Mouse (Mus musculus) heart, postnatal 0 days (tissue): ENCODE measurements around the gene Mtif3. TPM values are rescaled to one million over a fixed set of nuclear protein-coding genes. Genes with fewer than 3 reads are reported as not detected.

Source experiments
- ATAC-seq: fragments of 200-750 bp; cut with Nextera tagmentation; 2 replicates; pipeline ENCODE4 v1.8.0; 2017; ENCODE audit warnings: low read depth, moderate number of reproducible peaks, moderate library complexity; ENCODE audit not compliant: insufficient read depth
- DNase-seq: peaks from one replicate; pipeline ENCODE4 v3.0.0-alpha.2; 2016; ENCODE audit warnings: low spot score
- H3K27ac ChIP-seq: fragments of 300-500 bp; sonication (generic); 2 replicates; pipeline ENCODE4 v1.5.1; 2014; ENCODE audit warnings: low read depth, mild to moderate bottlenecking
- H3K27me3 ChIP-seq: fragments of 300-500 bp; sonication (generic); 2 replicates; pipeline ENCODE4 v1.6.1; 2014; ENCODE audit warnings: low read length, mixed read lengths; ENCODE audit not compliant: control insufficient read depth, insufficient read depth
- H3K36me3 ChIP-seq: fragments of 300-500 bp; sonication (generic); replicated peaks from 2 replicates; pipeline ENCODE4 v1.6.1; 2014; ENCODE audit warnings: low read length, mixed read lengths; ENCODE audit not compliant: control insufficient read depth, insufficient read depth
- H3K4me1 ChIP-seq: fragments of 300-500 bp; sonication (generic); 2 replicates; pipeline ENCODE4 v1.6.1; 2014; ENCODE audit warnings: antibody characterized with exemption; ENCODE audit not compliant: control insufficient read depth, insufficient read depth
- H3K4me2 ChIP-seq: fragments of 300-500 bp; sonication (generic); 2 replicates; pipeline ENCODE4 v1.6.1; 2014; ENCODE audit warnings: low read depth, mild to moderate bottlenecking, low read length, moderate library complexity
- H3K4me3 ChIP-seq: fragments of 300-500 bp; sonication (generic); 2 replicates; pipeline ENCODE4 v1.5.1; 2014; ENCODE audit warnings: low read depth, low read length
- H3K9ac ChIP-seq: fragments of 300-500 bp; sonication (generic); replicated peaks from 2 replicates; pipeline ENCODE4 v1.6.1; 2014; ENCODE audit warnings: low read depth, low read length, mixed read lengths
- H3K9me3 ChIP-seq: fragments of 300-500 bp; sonication (generic); replicated peaks from 2 replicates; pipeline ENCODE4 v1.6.1; 2016; ENCODE audit warnings: low read length; ENCODE audit not compliant: control insufficient read depth
- CTCF ChIP-seq: IDR thresholded peaks from 2 replicates; pipeline ENCODE4 v1.5.1; 2016; ENCODE audit warnings: antibody characterized with exemption, control low read depth, low read depth
- EP300 ChIP-seq: IDR thresholded peaks from 2 replicates; pipeline ENCODE4 v1.6.1; 2016; ENCODE audit warnings: antibody characterized with exemption, low read depth
- WGBS: fragments of 180-500 bp; shearing (Covaris S2); extraction: QIAGEN DNeasy Blood & Tissue Kit; methylation state at CpG from one replicate; pipeline ENCODE4 v1.1.7; 2014; 5-methylcytosine and 5-hydroxymethylcytosine counted together
- polyA plus RNA-seq: library from polyadenylated mRNA; unstranded; fragments of >200 nt; fragmentation: Nextera tagmentation; extraction: Ambion mirVana; gene quantifications from 2 replicates; pipeline ENCODE4 v1.2.1, GENCODE M21; 2015
- total RNA-seq: library from RNA; depleted of rRNA; stranded (reverse); fragments of >200 nt; gene quantifications from 2 replicates; pipeline ENCODE4 v1.2.3, GENCODE M21; 2014; ENCODE audit warnings: low replicate concordance

The Mtif3 gene
- total and polyA plus RNA-seq, 2 experiments from 2014 or later = 4.2 to 21.2 TPM

DNA sequence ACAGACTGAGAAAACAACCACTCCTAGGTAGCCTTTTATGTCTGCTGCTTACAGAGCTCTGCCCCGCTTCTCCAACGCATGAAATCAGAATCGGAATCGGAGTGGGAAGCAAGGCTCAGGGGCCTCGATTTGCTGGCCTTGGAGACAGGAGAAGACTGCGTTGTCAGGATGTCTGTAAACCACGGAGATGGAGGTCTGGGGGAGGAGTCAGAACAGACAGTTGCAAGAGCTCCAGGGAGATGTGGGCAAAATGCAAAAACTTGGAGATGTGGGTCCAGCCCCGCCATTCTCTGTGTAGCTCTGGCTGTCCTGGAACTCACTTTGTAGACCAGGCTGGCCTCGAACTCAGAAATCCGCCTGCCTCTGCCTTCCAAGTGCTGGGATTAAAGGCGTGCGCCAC lies 30.1 kb downstream of the Mtif3 start:
- WGBS = 80% methylated on average over 10 of the region's 12 CpGs
- ATAC-seq (no peak), DNase-seq (no peak)
- H3K4me1 ChIP-seq = no peaks in the 10 kb centered on the region
- H3K9me3 ChIP-seq = no peaks in the 10 kb centered on the region
- H3K4me2 ChIP-seq = no peak overlapping the region
- no peak overlapping the region for H3K27ac ChIP-seq
- no peak overlapping the region for H3K4me3 ChIP-seq
- H3K27me3 ChIP-seq = no peaks in the 10 kb centered on the region
- TF ChIP-seq CTCF (no peak), EP300 (no peak)
- no peaks in the 10 kb centered on the region for H3K36me3 ChIP-seq
- H3K9ac ChIP-seq = no peak overlapping the region

DNA sequence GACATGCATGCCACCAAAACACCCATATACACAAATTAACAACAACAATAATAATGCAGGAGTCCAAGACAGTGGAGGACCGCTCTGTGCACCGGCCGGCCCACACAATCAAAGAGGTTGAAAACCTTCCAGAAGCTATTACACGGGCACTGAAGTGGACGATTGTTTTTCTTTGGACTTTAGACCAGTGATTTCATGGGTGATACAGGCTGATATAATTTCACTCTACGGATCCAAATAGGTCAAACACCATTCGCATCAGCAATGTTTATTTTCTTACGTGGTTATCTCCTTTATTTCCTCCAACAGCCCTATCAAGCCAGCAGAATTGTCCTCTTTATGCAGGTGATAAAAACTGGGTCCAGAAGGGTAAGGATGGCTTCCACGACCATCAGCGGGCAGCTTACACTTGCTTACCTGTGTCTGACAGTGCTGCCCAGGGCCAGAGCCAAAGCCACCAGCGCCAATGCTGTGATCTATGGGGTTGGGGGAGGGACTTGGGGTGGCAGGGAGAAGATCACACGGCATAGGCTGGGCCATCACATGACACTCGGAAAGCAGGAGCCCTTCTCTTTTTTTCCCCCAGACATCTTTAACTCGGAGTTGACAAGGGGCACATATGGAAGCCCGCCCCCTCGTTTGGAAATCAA lies 31.6 kb downstream of the Mtif3 start:
- Histone ChIP-seq H3K9me3 (no peaks in the 10 kb centered on the region), H3K4me2 (no peak overlapping the region), H3K4me3 (no peak overlapping the region), H3K9ac (no peak overlapping the region), H3K36me3 (no peaks in the 10 kb centered on the region), H3K4me1 (no peaks in the 10 kb centered on the region), H3K27me3 (no peaks in the 10 kb centered on the region), H3K27ac (no peak overlapping the region)
- DNase-seq (no peak), ATAC-seq (no peak)
- WGBS = 64% methylated on average over 16 of the region's 16 CpGs
- TF ChIP-seq EP300 (no peak), CTCF (no peak)

- H3K9me3 ChIP-seq = no peaks in the 10 kb centered on the region
- no peak overlapping the region for H3K27ac ChIP-seq
- TF ChIP-seq EP300 (no peak), CTCF (no peak)
- no peak overlapping the region for H3K4me2 ChIP-seq
- no peaks in the 10 kb centered on the region for H3K36me3 ChIP-seq
- no peak for ATAC-seq
- H3K27me3 ChIP-seq = no peaks in the 10 kb centered on the region
- H3K4me1 ChIP-seq = no peaks in the 10 kb centered on the region
- H3K9ac ChIP-seq = no peak overlapping the region
- no peak overlapping the region for H3K4me3 ChIP-seq
- WGBS = 75% methylated on average over 7 of the region's 7 CpGs
- DNase-seq = no peak
These were observed 32.2 kb downstream of the Mtif3 start for GRCm38 (mm10) chr5:146931422-146931821.

DNA sequence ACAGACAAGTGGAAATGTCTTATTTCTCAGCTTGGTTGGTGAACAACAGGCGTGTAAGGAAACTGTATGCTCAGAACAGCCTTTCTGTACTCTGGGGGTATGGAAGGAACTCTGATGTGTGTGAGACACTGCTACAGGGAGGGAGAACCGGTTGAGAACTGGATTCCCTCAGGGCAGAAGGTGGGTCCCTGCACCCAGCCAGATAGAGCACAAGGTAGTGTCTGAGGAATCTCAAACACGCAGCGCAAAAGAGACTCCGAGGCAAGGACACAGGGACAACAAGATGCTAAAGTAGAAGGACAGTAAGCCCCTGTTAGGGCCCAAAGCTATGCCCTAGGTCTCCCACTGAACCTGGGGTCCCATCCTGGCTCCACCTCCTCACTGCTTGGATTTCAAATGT lies 36.9 kb downstream of the Mtif3 start:
- H3K4me1 ChIP-seq = no peaks in the 10 kb centered on the region
- no peak for DNase-seq
- H3K36me3 ChIP-seq = no peaks in the 10 kb centered on the region
- WGBS = 76% methylated on average over 5 of the region's 5 CpGs
- no peak overlapping the region for H3K4me2 ChIP-seq
- no peak overlapping the region for H3K4me3 ChIP-seq
- TF ChIP-seq CTCF (no peak), EP300 (no peak)
- H3K27me3 ChIP-seq = no peaks in the 10 kb centered on the region
- H3K9ac ChIP-seq = no peak overlapping the region
- no peak for ATAC-seq
- H3K27ac ChIP-seq = no peak overlapping the region
- no peaks in the 10 kb centered on the region for H3K9me3 ChIP-seq

- no peak for DNase-seq
- ATAC-seq = no peak
- no peaks in the 10 kb centered on the region for H3K36me3 ChIP-seq
- H3K4me3 ChIP-seq = no peak overlapping the region
- no peak overlapping the region for H3K9ac ChIP-seq
- no peaks in the 10 kb centered on the region for H3K9me3 ChIP-seq
- no peak overlapping the region for H3K4me2 ChIP-seq
- H3K4me1 ChIP-seq = peaks cover 7% of the 10 kb centered on the region; the same call in 1 of the 2 replicates
- 56% methylated on average over 5 of the region's 5 CpGs for WGBS
- H3K27me3 ChIP-seq = no peaks in the 10 kb centered on the region; the same call in 1 of the 2 replicates
- TF ChIP-seq EP300 = no peak
- TF ChIP-seq CTCF = no peak
- no peak overlapping the region for H3K27ac ChIP-seq
These were observed 40.1 kb downstream of the Mtif3 start for GRCm38 (mm10) chr5:146923547-146923946.

- Histone ChIP-seq H3K27me3 (no peaks in the 10 kb centered on the region; the same call in 1 of the 2 replicates), H3K4me2 (no peak overlapping the region), H3K4me1 (peaks cover 7% of the 10 kb centered on the region; the same call in 1 of the 2 replicates), H3K36me3 (no peaks in the 10 kb centered on the region), H3K9me3 (no peaks in the 10 kb centered on the region), H3K27ac (no peak overlapping the region), H3K9ac (no peak overlapping the region), H3K4me3 (no peak overlapping the region)
- ATAC-seq (no peak), DNase-seq (no peak)
- WGBS = 51% methylated on average over 8 of the region's 8 CpGs
- TF ChIP-seq CTCF = no peak
- no peak for TF ChIP-seq EP300
These were observed 42.4 kb downstream of the Mtif3 start for GRCm38 (mm10) chr5:146921224-146921623.
